Mouse (Mus musculus) retina, postnatal 7 days (tissue): ENCODE data around the gene Ackr3.

Experiments
- DNase-seq: peaks from one replicate; pipeline ENCODE4 v3.0.0-alpha.2; 2012; ENCODE audit warnings: low read depth, low spot score

Gene Ackr3

DNA sequence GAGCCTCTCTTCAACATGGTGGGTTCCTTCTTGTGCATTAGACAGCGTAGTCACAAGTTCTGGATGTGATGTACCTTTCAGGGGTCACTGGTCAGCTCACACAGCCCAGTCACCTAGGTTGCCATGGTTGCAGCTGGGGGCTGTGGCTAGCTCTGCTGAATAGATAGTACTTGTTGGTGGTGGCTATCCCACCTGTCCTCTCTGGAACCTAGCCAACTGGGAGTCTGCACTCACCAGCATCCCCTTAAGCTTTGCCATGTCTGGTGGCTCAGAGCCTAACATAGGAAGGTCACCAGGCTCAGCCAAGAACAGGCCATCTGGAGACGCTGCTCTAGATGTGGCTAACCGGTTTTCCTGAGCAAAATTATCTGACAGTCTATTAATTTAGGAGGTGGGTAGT, 47.4 kb downstream of the Ackr3 start:
- no peak for DNase-seq

DNA sequence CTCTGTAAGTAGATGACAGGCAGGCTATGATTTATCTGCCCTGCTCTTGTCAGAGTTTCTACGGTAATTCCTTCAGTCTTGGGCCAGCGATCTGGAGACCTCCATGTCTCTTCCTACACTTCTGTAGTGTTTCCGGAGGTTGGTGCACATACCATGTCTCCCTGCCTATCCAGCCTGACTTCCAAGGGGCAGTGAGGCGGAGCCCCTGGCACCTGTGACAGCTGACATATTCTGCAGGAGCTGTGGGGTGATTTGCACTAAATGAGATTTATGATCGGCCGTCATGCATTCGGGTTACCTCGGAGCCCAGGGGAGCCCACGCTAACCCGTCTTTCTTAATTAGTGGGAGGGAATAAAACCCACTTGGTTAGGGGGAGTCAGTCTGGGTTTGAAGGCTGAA, 49.7 kb downstream of the Ackr3 start:
- DNase-seq: no peak

DNA sequence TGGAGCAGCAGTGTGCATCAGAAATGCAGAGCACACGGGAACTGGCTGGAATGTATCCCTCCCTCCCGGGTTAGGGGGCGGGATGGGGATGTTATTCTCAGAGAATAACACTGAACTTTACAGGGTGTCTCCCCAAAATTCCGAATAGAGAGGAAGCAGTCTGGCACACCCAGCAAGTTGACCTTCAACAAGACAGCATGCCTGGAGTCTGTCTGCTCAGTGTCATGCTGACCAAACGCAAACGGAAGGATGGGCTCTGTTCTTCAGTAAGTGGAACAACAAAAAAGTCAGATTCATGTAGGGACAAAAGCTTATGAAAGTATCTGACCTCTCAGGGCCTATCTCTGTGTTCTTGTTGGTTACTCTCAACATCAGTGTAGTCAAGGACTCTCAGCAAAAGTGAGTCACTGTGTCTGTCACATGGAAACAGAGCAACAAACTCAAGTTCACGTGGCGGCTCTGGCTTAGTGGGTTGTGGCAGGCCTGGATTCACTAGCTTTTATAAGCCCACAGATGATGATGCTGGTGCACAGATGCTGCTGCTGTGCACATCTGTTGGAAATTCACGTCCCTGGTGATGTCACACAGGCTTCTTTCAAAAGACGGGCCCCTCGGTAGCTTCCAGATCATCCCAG, 54.6 kb downstream of the Ackr3 start:
- DNase-seq: no peak

DNA sequence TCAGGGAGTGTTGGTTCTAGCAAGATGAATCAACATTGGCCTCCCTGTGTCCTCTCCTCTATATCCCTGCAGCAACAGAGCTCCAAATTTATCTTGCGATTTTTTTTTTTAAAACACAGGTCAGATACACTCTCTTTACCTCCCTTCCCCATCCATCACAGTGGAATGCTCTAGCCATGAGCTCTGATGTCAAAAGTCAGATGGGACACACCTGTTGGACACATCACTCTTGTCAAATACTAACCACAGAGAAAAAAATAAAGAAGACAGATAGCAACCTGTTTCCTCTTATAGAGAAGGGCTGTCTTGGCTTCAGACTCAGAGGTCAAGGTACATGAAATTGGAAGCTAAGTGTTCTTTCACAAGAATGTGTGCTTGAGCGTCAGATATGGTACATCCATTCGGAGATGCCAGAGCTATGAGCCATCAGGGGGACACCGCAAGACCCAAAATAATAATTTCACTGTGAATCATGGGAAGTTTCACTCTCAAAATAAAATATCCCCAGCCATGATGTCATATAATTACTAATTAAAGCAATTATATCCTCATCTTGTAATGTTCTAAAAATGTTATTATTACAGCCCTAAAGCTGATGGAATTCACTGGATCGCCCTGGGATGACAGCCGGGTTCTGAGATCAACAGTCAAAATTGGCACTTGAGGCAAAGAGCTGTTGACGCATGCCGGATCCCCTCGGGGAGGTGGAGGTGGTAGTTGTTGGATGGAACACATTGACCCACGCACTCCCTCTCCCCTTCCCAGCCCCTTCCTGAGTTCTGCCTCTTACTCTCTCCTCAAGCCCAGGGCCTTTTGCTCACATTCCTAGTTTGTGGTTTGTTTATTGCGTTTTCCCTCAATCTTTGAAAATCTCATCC, 57.2 kb downstream of the Ackr3 start:
- no peak for DNase-seq

DNA sequence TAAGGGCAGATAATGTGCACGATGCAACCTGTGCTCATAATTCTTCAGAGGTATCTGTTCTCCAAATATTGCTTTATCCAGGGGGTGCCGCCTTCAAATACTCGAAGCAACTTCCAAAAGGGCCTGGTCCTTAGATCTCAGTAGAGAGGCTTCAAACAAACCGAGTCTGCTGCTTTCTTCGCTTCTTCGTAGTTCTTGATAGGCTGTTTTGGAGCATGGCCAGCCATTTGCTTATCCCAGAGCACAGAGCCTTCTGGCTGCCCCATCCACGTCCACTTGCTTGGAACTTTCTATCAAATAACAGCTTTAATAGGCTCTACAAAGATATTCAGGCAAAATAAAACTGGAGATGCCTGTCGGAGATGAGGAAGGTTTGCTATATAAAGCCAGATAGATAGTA, 58.6 kb downstream of the Ackr3 start:
- DNase-seq: no peak
